Mouse (Mus musculus): ENCODE data around the gene Ptpn18. TPM values are rescaled to one million over a fixed set of nuclear protein-coding genes. Genes with fewer than 3 reads are reported as not detected.

The Ptpn18 gene
- polyA plus RNA-seq, 1 experiment from 2014 or later: 15.8 TPM

GRCm38 (mm10) chr1:34522205-34522849, 62.8 kb downstream of the Ptpn18 start:
- Histone ChIP-seq H3K9ac (no peak overlapping the region), H3K27me3 (replicated peaks) (no peaks in the 10 kb centered on the region), H3K4me3 (no peak overlapping the region), H3K9me3 (no peaks in the 10 kb centered on the region), H3K36me3 (no peaks in the 10 kb centered on the region), H3K4me2 (peak overlapping the region; percentile 21), H3K4me1 (peaks cover 21% of the 10 kb centered on the region), H3K27ac (replicated peaks) (peak overlapping the region; percentile 43)
- 25% methylated on average over 6 of the region's 6 CpGs for WGBS
- no peak for ATAC-seq (ENCODE audit: extremely low read depth, insufficient number of reproducible peaks, low FRiP score, low TSS enrichment)

DNA sequence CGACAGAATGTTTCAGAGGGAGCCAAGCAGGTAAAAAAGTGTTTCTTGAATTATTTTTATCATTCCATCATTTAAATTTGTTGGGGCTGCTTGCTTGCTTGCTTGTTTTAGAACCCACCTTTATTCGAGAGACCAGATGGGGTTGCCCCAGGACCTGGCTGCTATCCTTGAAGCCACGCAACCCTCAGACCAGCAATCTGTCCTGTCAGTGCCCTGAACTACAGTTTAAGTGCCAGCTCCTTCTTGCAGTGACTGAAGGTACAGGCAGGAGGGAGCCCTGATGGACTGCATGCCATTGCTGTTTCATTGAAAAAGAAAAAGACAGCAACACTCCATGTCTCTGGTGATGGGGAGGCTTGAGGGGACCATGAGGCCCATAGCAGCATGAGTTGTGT, 63.3 kb downstream of the Ptpn18 start:
- Histone ChIP-seq H3K4me2 (0 out of 2 replicates have a peak overlapping the region, but pooled peaks have one; percentile 21), H3K4me1 (peaks cover 21% of the 10 kb centered on the region), H3K9me3 (no peaks in the 10 kb centered on the region), H3K36me3 (no peaks in the 10 kb centered on the region), H3K9ac (no peak overlapping the region), H3K27ac (replicated peaks) (peak overlapping the region; percentile 43), H3K4me3 (no peak overlapping the region), H3K27me3 (replicated peaks) (no peaks in the 10 kb centered on the region)
- WGBS: 24% methylated on average over 3 of the region's 3 CpGs
- ATAC-seq (ENCODE audit: extremely low read depth, insufficient number of reproducible peaks, low FRiP score, low TSS enrichment): no peak

- H3K9ac ChIP-seq: no peak overlapping the region
- no peak overlapping the region for H3K4me3 ChIP-seq
- no peak for ATAC-seq (ENCODE audit: extremely low read depth, insufficient number of reproducible peaks, low FRiP score, low TSS enrichment)
- peaks cover 21% of the 10 kb centered on the region for H3K4me1 ChIP-seq
- H3K4me2 ChIP-seq: no peak overlapping the region
- H3K9me3 ChIP-seq: no peaks in the 10 kb centered on the region
- no peak overlapping the region for H3K27ac ChIP-seq (replicated peaks)
- H3K36me3 ChIP-seq: no peaks in the 10 kb centered on the region
- H3K27me3 ChIP-seq (replicated peaks): no peaks in the 10 kb centered on the region
- WGBS: 80% methylated on average over 3 of the region's 3 CpGs
Observed at GRCm38 (mm10) chr1:34523647-34524046, 64.1 kb downstream of the Ptpn18 start.

Small RNA genes lying within 50 kb of the gene (microRNA-seq; reads per million reads assigned to microRNA genes)
- gene Mir5103: 1.0 reads per million

Other genes starting within 250 kb of the Ptpn18 start
- 42.0 and 47.6 TPM in 2 replicates for gene Ccdc115, start 20.1 kb upstream of the Ptpn18 start, polyA plus RNA-seq (2015; fragmentation: Nextera tagmentation; extraction: Ambion mirVana)
- gene Imp4, start 19.9 kb upstream of the Ptpn18 start, polyA plus RNA-seq (2015; fragmentation: Nextera tagmentation; extraction: Ambion mirVana): 66.3 and 67.7 TPM in 2 replicates
- not detected in 2 replicates for gene Prss39, start 38.6 kb downstream of the Ptpn18 start, polyA plus RNA-seq (2015; fragmentation: Nextera tagmentation; extraction: Ambion mirVana)
- gene Cfc1, start 75.9 kb downstream of the Ptpn18 start, polyA plus RNA-seq (2015; fragmentation: Nextera tagmentation; extraction: Ambion mirVana): 0.28 TPM in 2 replicates
- gene Prss40, start 101.2 kb downstream of the Ptpn18 start, polyA plus RNA-seq (2015; fragmentation: Nextera tagmentation; extraction: Ambion mirVana): not detected in 2 replicates
- gene Amer3, start 119.9 kb downstream of the Ptpn18 start, polyA plus RNA-seq (2015; fragmentation: Nextera tagmentation; extraction: Ambion mirVana): 0.05 TPM in 1 of 2 replicates, not detected in the other

All from heart, embryonic 13.5 days (tissue).